Mouse (Mus musculus): ENCODE measurements around the gene Galnt6. TPM values are rescaled to one million over a fixed set of nuclear protein-coding genes. Genes with fewer than 3 reads are reported as not detected.

Gene Galnt6
- polyA plus RNA-seq, 1 experiment: 0.29 TPM

DNA sequence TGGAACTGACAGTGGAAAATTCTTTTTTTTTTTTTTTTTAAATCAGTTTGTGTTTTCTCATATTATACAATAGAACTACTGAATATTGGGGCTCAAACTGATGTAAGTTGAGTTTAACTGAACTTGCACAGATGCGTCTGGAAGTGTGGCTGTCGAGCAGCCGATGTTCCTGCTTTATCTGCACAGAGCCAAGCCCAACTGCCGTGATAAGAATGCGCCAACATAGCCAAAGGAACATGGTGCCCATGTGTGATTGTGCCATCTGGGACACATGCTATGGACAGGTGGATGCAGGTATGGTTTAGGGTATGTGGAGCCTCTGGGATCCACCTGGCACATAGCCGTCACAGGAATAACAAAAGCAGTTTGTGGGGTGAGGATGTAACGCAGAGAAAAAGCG is 43.3 kb downstream of the Galnt6 start:
- no peaks in the 10 kb centered on the region for H3K27me3 ChIP-seq (ENCODE audit: control insufficient read depth, insufficient read depth, insufficient read length)
- H3ac ChIP-seq (ENCODE audit: control insufficient read depth, insufficient read length, low read depth): no peak overlapping the region
- TF ChIP-seq CTCF (IDR thresholded peaks at IDR 0.05; ENCODE audit: control insufficient read depth, insufficient read depth, insufficient read length) (no peak), CEBPB (IDR thresholded peaks at IDR 0.05; ENCODE audit: low read depth) (no peak), USF1 (IDR thresholded peaks at IDR 0.05; ENCODE audit: low read depth) (no peak), FOSL1 (IDR thresholded peaks at IDR 0.05; ENCODE audit: insufficient read depth, low read length, poor library complexity, severe bottlenecking) (no peak), MAX (IDR thresholded peaks at IDR 0.05) (no peak), MYOG (IDR thresholded peaks at IDR 0.05; ENCODE audit: control insufficient read depth, extremely low read depth, insufficient read length) (no peak), MYOD1 (IDR thresholded peaks at IDR 0.05; ENCODE audit: control insufficient read depth, insufficient read length, low read depth) (no peak)
- peaks cover 19% of the 10 kb centered on the region for H3K79me2 ChIP-seq (ENCODE audit: control insufficient read depth, insufficient read depth)
- H3K4me3 ChIP-seq (ENCODE audit: insufficient read depth, poor library complexity, severe bottlenecking): no peak overlapping the region
- H3K79me3 ChIP-seq (ENCODE audit: low read depth): peaks cover 2% of the 10 kb centered on the region
- H3K36me3 ChIP-seq (ENCODE audit: control insufficient read depth, insufficient read depth): no peaks in the 10 kb centered on the region

DNA sequence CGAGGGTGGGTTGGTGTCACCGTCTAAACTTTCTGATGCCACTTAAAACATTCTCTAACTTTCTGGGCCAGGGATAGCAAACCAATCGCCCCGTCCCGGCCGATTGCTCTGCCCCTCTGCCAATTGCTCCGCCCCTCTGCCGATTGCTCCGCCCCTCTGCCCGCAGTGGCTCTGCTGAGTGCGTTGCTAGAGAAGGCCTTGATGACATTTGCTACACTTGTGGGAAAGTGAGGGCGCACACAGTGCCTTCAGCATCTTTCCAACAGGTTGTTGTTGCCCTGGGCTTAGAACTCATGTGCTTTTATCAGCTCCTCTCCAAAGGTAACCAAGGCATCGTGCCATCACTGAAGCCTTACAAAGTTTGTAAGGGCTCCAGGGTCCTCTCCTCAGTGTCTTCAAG is 43.9 kb downstream of the Galnt6 start:
- no peak overlapping the region for H3ac ChIP-seq (ENCODE audit: control insufficient read depth, insufficient read length, low read depth)
- peaks cover 19% of the 10 kb centered on the region for H3K79me2 ChIP-seq (ENCODE audit: control insufficient read depth, insufficient read depth)
- H3K4me3 ChIP-seq (ENCODE audit: insufficient read depth, poor library complexity, severe bottlenecking): no peak overlapping the region
- TF ChIP-seq USF1 (IDR thresholded peaks at IDR 0.05; ENCODE audit: low read depth): no peak
- no peaks in the 10 kb centered on the region for H3K36me3 ChIP-seq (ENCODE audit: control insufficient read depth, insufficient read depth)
- no peaks in the 10 kb centered on the region for H3K27me3 ChIP-seq (ENCODE audit: control insufficient read depth, insufficient read depth, insufficient read length)
- H3K79me3 ChIP-seq (ENCODE audit: low read depth): peaks cover 2% of the 10 kb centered on the region

DNA sequence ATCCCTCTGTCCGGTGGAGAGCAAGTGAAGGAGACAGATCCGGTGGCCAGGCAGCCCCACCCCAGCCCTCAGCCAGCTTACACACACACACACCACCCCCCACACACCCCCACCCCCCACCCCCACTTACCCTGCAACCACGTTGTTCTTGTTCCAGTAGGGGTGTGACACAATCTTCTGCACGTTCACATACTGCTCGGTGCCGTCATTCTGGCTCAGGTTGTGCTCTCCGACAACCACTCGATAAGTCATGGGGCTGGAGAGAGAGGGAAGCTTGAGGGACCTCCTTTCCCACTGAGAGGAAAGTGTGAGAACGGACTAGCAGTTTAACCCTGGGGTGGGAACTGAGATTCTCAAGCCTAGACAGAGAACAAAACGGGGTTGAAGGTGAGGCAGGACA is 44.7 kb downstream of the Galnt6 start:
- H3K36me3 ChIP-seq (ENCODE audit: control insufficient read depth, insufficient read depth): no peaks in the 10 kb centered on the region
- H3K27me3 ChIP-seq (ENCODE audit: control insufficient read depth, insufficient read depth, insufficient read length): no peaks in the 10 kb centered on the region
- TF ChIP-seq MAX (IDR thresholded peaks at IDR 0.05) (no peak), FOSL1 (IDR thresholded peaks at IDR 0.05; ENCODE audit: insufficient read depth, low read length, poor library complexity, severe bottlenecking) (no peak), CEBPB (IDR thresholded peaks at IDR 0.05; ENCODE audit: low read depth) (no peak), MYOG (IDR thresholded peaks at IDR 0.05; ENCODE audit: control insufficient read depth, extremely low read depth, insufficient read length) (no peak), USF1 (IDR thresholded peaks at IDR 0.05; ENCODE audit: low read depth) (no peak)
- H3ac ChIP-seq (ENCODE audit: control insufficient read depth, insufficient read length, low read depth): no peak overlapping the region
- no peak overlapping the region for H3K4me3 ChIP-seq (ENCODE audit: insufficient read depth, poor library complexity, severe bottlenecking)
- H3K79me2 ChIP-seq (ENCODE audit: control insufficient read depth, insufficient read depth): peaks cover 19% of the 10 kb centered on the region
- H3K79me3 ChIP-seq (ENCODE audit: low read depth): peaks cover 2% of the 10 kb centered on the region

DNA sequence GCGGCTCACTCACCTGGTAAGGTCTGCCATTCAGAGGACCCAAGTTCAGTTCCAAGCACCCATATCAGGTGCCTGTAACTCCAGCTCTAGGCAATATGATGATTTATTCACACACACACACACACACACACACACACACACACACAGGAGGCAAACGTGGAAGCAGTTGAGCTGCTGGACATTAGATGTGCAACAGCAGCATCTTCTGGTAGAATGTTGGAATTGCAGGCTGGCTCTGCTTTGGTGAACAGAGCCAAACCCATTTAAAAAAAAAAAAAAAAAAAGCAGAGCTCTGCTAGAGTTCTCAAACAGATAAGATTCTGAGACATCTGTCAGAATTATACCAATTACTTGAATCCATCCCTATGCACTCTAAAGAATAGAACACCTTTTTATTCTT is 46.1 kb downstream of the Galnt6 start:
- Histone ChIP-seq H3K27me3 (ENCODE audit: control insufficient read depth, insufficient read depth, insufficient read length) (no peaks in the 10 kb centered on the region), H3K79me3 (ENCODE audit: low read depth) (peaks cover 2% of the 10 kb centered on the region), H3K79me2 (ENCODE audit: control insufficient read depth, insufficient read depth) (peaks cover 19% of the 10 kb centered on the region), H3ac (ENCODE audit: control insufficient read depth, insufficient read length, low read depth) (no peak overlapping the region), H3K4me3 (ENCODE audit: insufficient read depth, poor library complexity, severe bottlenecking) (no peak overlapping the region), H3K36me3 (ENCODE audit: control insufficient read depth, insufficient read depth) (no peaks in the 10 kb centered on the region)
- no peak for TF ChIP-seq FOSL1 (IDR thresholded peaks at IDR 0.05; ENCODE audit: insufficient read depth, low read length, poor library complexity, severe bottlenecking)
- TF ChIP-seq MAX (IDR thresholded peaks at IDR 0.05): no peak
- TF ChIP-seq CTCF (IDR thresholded peaks at IDR 0.05; ENCODE audit: control insufficient read depth, insufficient read depth, insufficient read length): peak; percentile 81
- TF ChIP-seq MYOG (IDR thresholded peaks at IDR 0.05; ENCODE audit: control insufficient read depth, extremely low read depth, insufficient read length): no peak
- TF ChIP-seq USF1 (IDR thresholded peaks at IDR 0.05; ENCODE audit: low read depth): no peak

DNA sequence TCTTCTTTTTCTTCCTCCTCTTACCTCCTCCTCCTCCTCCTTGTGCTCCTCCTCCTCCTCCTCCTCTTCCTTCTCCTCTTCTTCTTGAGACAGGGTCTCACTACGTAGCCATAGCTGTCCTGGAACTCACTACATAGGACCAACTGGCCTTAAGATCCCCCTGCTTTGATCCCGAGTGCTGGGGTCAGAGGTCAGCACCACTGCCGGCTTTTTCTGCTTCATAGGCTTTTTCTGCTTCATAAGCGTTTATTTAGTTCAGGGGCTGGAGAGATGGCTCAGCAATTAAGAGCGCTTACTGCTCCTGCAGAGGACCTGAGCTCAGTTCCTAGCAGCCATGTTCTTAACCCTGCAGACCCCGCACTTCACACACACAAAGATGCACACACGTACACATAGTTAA is 47.4 kb downstream of the Galnt6 start:
- H3K79me2 ChIP-seq (ENCODE audit: control insufficient read depth, insufficient read depth): peaks cover 19% of the 10 kb centered on the region
- H3ac ChIP-seq (ENCODE audit: control insufficient read depth, insufficient read length, low read depth): no peak overlapping the region
- no peaks in the 10 kb centered on the region for H3K36me3 ChIP-seq (ENCODE audit: control insufficient read depth, insufficient read depth)
- no peak overlapping the region for H3K4me3 ChIP-seq (ENCODE audit: insufficient read depth, poor library complexity, severe bottlenecking)
- H3K27me3 ChIP-seq (ENCODE audit: control insufficient read depth, insufficient read depth, insufficient read length): no peaks in the 10 kb centered on the region
- peaks cover 2% of the 10 kb centered on the region for H3K79me3 ChIP-seq (ENCODE audit: low read depth)
- TF ChIP-seq MYOG (IDR thresholded peaks at IDR 0.05; ENCODE audit: control insufficient read depth, extremely low read depth, insufficient read length): no peak
- no peak for TF ChIP-seq MYOD1 (IDR thresholded peaks at IDR 0.05; ENCODE audit: control insufficient read depth, insufficient read length, low read depth)
- no peak for TF ChIP-seq CTCF (IDR thresholded peaks at IDR 0.05; ENCODE audit: control insufficient read depth, insufficient read depth, insufficient read length)
- TF ChIP-seq CEBPB (IDR thresholded peaks at IDR 0.05; ENCODE audit: low read depth): no peak
- TF ChIP-seq MAX (IDR thresholded peaks at IDR 0.05): no peak
- TF ChIP-seq FOSL1 (IDR thresholded peaks at IDR 0.05; ENCODE audit: insufficient read depth, low read length, poor library complexity, severe bottlenecking): no peak
- no peak for TF ChIP-seq USF1 (IDR thresholded peaks at IDR 0.05; ENCODE audit: low read depth)

DNA sequence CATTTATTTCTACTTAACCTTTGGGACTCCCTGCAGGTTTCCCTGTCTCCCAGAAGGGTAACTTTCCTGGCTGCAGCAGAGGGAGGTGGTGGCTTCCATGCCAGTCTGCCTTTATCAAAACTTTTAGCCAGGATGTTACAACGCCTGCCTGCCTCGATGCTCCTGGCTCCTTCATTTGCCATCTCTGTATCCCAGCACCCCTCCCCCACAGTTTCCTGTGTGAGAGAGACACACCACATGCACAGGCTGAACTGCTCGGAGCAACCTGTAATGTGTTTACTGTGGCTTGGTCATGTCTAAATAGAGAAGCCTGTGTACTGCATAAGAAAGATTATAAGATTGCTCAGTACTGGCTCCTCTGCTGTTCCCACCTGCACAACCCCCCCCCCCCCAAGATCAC is 48.8 kb downstream of the Galnt6 start:
- Histone ChIP-seq H3K36me3 (ENCODE audit: control insufficient read depth, insufficient read depth) (peaks cover 4% of the 10 kb centered on the region), H3ac (ENCODE audit: control insufficient read depth, insufficient read length, low read depth) (no peak overlapping the region)
- TF ChIP-seq MYOD1 (IDR thresholded peaks at IDR 0.05; ENCODE audit: control insufficient read depth, insufficient read length, low read depth) (no peak), MYOG (IDR thresholded peaks at IDR 0.05; ENCODE audit: control insufficient read depth, extremely low read depth, insufficient read length) (no peak), USF1 (IDR thresholded peaks at IDR 0.05; ENCODE audit: low read depth) (no peak), CEBPB (IDR thresholded peaks at IDR 0.05; ENCODE audit: low read depth) (no peak), CTCF (IDR thresholded peaks at IDR 0.05; ENCODE audit: control insufficient read depth, insufficient read depth, insufficient read length) (no peak), MAX (IDR thresholded peaks at IDR 0.05) (no peak), FOSL1 (IDR thresholded peaks at IDR 0.05; ENCODE audit: insufficient read depth, low read length, poor library complexity, severe bottlenecking) (no peak)

More for the DNA sequence above, 48.8 kb downstream of the Galnt6 start:
- no peaks in the 10 kb centered on the region for H3K27me3 ChIP-seq (ENCODE audit: control insufficient read depth, insufficient read depth, insufficient read length)
- peaks cover 5% of the 10 kb centered on the region for H3K79me2 ChIP-seq (ENCODE audit: control insufficient read depth, insufficient read depth)
- H3K4me3 ChIP-seq (ENCODE audit: insufficient read depth, poor library complexity, severe bottlenecking): no peak overlapping the region
- H3K79me3 ChIP-seq (ENCODE audit: low read depth): no peaks in the 10 kb centered on the region

Data from C2C12 (cell line).